Mouse (Mus musculus): ENCODE results near the gene Memo1. TPM values are rescaled to one million over a fixed set of nuclear protein-coding genes. Genes with fewer than 3 reads are reported as not detected.
"Not testable (repeated sequence)": the region's sequence is repeated elsewhere in the genome, so short reads cannot be mapped to it uniquely, and the experiment has no call there.

The Memo1 gene
- total RNA-seq, 2 experiments from 2014 or later, result 71.4 to 76.6 TPM

DNA sequence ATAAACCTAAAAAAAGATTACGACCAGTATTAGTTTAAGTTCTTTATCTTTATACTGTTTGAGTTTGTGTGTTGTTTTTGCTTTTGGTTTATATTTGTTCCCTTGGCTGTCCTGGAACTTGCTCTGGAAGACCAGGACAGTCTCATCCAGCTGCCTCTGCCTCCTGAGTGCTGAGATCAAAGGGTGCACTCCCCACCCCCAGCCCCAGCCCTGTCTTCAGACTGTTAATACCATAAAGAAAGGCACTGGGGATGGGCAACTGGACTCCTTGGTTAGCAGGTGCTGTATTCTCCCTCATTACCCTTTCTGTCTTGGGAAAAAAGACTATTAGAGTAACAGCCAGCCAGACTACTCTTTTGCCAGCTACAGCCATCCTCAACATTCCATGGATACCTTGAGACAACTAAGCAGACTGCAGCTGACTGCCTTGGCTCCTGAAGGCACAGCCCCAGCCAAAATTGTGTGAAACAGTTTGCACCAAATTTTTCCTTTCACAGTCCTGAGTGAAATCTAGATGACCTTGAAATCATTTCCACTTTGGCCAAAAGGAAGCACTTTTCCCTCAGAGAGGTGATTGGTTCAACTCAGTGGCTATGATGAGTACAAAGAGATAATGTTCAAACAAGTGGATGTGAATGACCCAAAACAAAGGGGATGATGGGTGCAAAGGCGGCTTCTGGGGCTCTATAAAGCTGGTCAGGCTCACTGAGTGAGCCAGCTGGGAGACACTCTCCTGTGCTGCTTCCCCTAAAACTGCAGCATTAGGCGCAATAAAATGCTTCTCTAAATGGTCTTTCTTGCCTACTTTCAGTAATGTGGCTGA lies 30.8 kb downstream of the Memo1 start:
- peak; percentile 36 for DNase-seq

DNA sequence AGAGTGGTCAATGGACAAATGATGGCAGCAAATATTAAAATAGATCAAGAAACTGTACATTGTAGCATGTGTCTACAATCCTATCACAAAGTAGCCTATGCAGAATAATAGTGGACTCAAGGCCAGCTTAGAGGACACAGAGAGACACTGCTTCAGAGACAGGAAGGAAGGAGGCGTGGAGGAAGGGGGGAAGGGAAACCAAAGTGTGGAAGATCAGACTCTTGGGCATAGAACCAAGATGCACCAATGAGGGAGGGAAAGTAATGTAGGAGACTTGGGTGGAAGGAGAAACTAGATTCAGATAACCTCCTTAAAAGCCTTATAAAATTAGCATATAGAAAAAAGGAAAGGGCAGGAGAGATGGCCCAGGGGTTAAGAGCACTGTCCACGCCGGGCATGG lies 32.9 kb downstream of the Memo1 start:
- no peak for DNase-seq

DNA sequence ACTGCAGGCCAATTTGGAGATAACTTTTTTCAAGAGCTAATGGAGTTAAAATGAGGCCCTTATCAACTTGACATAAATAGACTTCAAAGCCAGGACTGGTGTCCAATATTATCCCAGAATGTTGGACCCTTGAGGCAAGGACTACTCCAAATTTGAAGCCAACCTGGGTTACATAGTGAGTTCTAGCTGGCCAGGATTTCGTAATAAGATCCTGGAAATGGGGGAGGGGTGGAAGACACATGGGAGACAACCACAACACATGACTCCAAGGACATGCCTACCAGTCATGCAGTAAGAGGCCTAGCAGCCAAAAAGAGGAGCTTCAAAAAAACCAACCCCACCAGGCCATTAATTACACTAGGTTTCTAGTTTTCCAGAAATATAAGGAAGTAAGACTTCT lies 50.0 kb downstream of the Memo1 start:
- DNase-seq, result peak; percentile 8

DNA sequence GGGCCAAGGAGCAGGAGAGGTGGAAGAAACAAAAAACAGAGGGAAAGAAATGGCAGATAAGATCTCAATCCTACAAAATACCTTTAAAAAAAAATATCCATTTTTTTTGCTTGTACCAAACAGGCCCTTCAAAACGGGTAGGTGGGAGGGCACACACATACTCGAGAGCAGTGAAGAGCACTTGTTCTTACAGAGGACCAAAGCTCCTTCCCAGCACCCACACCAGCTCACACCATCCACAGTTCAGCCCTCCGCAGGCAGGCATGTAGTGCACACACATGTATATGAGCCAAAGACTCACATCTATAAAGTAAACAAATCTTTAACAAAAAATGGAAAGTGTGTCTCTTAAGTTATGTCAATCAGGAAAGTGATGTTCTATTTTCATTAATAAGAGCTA lies 52.5 kb downstream of the Memo1 start:
- no peak for DNase-seq

DNA sequence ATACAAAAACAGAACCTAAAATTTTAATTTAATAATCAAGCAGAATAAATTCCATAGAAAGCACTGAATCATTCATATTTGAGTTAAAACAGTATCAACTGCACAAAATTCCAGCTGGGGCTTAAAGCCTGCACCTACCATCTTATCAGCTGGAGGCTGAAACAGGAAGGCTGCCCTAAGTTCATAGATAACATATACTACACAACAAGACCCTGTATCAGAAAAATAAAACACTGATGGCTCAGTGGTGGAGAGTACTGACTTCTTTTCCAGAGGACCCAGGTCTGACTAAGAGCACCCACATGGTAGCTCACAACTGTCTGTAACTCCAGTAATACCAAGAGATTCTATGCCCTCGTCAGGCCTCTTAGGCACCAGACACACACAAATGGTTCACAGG lies 55.0 kb downstream of the Memo1 start:
- no peak for DNase-seq

DNA sequence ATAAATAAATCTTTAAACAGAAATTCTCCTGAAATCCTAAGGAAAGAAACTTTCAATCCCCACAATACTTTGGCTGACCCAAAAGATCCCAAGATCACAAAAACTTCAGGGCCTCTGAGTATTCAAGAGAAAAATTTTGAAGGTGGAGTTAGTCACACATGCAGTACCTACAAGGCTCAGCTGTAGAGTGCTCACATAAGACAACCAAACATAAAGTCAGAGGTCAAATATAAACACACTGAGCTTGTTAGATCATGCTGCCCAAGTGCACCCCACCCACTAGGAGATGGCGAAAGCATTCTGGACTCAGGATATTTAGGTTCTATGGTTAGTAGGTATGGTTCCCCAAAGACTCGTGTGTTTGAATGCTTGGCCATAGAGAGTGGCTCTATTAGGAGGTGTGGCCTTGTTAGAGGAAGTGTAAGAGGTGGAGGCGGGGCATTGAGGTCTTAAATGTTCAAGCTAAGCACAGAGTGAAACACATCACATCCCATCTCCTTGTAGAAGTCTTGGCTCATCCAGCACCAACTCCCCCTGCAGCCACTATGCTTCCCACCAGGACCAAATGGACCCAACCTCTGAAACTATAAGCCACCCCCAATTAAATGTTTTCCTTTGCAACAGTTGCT lies 67.1 kb downstream of the Memo1 start:
- DNase-seq, result no peak

DNA sequence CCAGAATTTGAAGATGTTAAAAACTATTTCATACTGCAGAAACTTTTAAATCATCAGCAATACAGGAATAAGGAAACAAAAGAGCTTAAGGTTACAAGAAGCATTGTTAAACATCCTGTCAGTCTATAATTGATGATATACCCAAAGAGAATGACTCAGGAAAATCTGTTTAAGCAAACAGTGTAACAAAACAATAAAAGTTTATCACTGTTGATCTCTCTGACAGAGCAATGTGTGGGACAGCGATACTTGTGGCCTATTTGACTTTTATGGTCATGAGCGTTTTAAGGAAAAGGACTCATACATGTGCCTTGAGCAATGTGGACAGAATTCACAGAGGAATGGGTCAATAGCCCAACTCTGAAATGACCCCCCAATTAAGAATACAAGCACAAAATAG lies 78.0 kb downstream of the Memo1 start:
- DNase-seq, result no peak

DNA sequence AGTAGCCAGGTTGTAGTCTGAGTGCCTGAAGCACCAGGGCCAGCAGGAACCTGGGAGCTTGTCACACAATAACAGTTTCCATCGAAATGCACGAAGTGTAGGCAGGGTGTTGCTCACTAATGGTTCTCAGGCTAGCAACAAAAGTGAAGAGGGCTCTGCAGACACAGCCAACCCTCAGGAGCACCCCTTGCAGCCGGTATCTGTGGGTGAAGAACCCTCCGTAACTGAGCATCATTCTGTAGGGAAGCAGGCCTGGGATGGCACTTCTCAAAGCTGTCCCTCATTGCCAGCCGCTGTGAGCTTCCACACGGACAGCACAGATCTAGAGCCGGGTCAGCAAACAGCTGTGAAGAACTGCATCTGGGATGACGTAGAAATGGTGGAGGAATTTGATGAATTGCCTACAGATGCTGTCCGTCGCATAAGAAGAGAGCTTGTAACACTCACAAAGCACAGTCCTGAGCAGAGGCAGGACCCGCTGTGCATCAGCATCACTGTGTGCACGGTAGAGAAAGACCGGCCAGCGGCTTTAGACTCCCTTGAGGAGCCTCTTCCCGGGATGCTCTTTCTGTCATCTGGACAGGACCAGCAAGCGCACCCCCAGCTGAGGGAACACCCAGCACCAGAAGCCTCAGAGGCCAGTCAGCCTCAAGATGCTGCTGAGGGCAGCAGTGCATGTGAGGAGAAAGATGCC lies 82.3 kb downstream of the Memo1 start:
- not testable (repeated sequence) for DNase-seq

DNA sequence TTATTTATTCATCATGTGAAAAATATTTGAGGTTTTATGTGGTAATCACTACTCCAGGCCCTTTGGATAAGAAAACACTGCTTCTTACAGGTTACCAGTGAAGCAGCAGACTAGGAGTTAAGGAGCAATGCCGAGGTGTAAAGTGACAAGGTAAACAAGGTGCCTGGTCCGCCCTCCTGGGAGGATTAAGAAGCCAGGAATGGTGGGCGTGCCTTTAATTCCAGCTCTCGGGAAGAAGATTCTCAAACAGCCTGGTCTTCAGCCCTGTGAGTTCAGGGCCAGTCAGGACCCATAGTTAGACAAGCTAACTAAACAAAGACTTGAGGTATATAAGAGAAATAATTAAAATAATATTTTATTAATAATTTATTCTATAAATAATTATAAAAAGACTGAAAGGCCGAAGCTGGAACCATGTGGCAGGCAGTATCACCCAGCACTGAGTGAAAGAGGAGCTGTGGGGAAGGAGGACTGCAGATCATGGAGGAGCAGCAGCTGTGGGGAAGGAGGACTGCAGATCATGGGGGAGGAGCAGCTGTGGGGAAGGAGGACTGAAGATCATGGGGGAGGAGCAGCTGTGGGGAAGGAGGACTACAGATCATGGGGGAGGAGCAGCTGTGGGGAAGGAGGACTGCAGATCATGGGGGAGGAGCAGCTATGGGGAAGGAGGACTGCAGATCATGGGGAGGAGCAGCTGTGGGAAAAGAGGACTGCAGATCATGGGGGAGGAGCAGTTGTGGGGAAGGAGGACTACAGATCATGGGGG lies 86.0 kb downstream of the Memo1 start:
- DNase-seq, result no peak

DNA sequence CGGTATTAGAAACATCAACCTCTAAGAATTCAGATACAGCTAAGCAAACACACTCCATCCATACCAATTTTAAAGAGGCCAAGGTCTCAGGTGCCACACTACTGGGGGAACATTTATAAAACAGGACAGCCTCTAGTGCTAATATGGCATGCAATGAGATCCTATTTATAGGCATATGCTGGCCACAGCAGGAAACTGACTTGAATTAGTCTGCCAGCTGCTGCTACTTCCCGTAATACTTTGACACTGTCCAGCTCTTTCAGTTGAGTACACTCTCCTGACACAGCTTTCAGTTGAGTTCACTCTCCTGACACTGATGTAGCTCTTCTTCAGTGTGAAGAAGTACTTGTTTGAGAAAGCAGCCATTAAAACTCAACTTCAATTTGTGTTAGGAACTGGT lies 99.4 kb downstream of the Memo1 start:
- no peak for DNase-seq

DNA sequence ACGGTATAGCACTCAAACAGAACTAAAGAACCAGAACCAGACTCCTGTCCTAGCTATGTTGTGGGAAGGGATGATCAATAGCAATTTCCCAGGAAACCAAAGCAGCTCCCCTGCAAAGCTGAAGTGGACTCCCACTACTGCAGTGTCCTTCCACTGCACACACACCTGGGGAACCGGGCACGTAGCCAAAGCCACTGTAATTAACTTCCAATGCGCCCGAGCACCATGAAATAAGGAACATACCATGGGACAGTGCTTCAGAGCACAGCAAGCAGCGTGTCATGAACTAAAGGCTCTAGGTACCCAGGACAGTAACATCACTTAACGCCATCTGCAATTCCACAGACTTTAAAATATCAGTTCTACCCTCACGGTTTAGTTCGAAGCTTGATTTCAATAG lies 100.6 kb downstream of the Memo1 start:
- peak; percentile 16 for DNase-seq

DNA sequence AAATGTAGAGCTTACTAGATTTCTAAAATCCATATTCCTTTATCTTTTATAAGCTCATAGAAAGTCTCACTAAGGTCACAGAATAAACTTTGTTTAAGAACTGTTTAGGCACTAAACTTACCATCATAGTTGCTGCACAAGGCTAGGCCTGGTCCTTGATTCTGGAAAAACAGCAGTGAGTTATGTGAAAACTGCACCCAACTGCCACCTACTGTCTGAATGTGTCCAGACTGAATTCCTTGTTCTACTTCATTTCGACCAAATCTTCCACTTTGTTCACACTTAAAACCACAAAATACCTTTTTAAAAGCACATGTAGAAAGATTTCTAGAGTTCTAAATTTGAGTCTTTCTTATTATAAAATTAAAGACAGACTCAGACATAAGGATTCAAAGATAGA lies 101.9 kb downstream of the Memo1 start:
- no peak for DNase-seq

DNA sequence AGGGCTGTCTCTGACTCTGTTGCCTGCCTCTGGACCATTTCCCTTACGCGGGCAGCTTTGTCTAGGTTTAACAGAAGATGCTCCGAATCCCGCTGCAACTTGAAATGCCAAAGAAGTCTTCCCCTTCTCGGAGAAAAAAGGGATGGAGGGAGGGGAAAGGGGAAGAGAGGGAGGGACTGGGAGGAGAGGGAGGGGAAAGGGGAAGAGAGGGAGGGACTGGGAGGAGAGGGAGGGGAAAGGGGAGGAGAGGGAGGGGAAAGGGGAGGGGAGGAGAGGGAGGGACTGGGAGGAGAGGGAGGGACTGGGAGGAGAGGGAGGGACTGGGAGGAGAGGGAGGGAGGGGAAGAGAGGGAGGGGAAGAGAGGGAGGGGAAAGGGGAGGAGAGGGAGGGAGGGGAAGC lies 103.9 kb downstream of the Memo1 start:
- DNase-seq, result no peak

DNA sequence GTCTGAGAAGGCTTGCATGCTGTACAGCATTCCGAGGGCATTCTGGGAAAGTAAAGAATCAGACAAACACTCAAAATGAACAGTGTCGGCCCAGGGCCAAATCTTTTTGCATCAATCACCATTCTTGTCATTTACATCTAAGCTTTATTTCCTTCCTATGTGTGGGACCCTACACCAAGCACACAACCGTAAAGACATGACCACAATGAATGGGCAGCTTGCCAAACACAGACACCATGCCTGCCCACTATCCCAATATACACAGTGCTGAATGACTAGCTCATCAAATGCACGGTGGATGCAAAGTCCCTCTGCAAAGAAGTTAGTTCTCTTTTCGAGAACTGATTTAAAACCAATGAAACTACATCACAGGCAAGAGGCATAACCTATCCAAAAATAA lies 109.1 kb downstream of the Memo1 start:
- no peak for DNase-seq

DNA sequence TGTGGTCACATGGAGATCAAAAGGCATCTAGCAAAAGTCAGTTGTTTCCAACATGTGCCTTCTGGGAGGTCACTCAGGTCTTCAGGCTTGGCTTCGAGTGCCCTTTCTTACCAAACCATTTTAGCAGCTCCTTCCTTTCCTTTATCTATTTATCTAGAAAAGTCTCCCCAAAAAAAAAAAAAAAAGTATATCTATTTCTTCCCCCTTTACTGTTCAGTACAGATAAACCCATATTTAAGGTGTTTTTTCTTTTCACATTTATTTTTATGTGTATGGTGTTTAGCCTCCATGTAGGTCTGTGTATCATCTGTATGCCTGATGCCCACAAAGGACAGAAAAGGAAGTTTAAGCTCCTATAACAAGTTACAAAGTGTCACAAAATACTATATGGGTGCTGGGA lies 110.6 kb downstream of the Memo1 start:
- no peak for DNase-seq

DNA sequence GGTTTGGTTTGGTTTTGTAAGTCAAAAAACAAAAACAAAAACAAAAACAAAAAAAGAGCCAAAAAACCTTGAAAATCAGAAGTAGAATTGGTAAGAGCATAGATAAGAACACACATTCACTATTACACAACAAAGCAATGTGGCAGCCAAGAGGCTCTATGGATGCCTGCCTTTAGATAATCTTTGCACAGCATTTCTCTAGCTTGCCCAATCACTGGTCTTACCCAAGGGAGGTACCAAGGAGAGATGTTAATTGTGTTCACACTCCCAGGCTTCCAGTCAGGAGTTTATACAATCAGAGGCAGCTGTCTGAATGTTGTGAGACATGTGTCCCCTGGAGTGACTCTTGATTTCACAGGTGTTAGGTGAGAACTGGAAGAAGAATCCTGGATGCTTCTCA lies 114.4 kb downstream of the Memo1 start:
- DNase-seq, result no peak

DNA sequence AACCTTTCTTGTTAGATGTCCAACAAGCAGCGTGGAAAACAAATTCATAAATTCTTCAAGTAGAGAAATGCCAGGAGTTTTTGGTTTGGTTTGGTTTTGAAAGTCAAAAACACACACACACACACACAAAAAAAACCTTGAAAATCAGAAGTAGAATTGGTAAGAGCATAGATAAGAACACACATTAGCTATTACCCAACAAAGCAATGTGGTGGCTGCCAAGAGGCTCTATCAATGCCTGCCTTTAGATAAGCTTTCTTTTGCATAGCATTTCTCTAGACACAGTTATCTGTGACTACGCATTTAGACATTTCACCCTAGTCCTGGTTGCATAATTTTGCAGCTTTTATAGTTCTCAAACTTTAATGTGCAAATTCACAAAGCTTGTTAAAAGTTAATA lies 115.7 kb downstream of the Memo1 start:
- DNase-seq, result not testable (repeated sequence)

DNA sequence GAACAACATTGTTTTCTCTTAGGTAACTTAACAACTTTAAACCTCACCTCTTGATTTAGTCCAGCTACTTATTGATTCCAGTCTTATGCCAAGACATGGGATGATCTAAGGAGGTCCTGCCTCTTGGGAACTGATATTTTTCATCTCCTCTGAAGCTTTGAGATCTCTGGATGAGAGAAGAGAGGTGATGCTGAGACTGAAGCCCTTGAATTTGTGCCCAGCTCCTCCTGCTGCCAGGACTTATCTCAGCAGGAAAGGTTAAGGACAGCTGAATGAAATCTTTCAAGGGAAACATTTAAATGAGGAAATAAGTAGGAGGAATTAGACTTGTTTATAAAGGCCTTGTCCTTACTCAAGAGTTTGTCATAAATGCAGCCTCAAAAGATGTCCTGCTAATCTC lies 121.6 kb downstream of the Memo1 start:
- no peak for DNase-seq

DNA sequence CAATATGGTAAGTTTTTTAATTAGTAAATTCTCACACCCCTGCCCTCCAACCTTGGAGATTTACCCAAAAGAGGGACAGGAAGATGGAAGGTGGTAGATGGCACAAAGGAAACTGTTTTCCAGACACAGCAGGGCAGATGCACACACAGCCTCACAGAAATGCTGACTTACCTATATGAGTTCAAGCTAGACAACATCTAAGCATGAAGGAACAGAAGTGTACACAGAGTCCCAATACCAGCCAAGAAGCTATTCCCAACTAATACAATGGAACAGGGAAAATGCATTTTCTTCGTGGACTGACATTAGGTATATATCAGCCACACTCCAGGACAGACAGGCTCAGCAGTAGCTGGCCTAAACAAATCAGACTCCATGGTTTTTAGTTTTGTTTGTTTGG lies 122.5 kb downstream of the Memo1 start:
- no peak for DNase-seq

DNA sequence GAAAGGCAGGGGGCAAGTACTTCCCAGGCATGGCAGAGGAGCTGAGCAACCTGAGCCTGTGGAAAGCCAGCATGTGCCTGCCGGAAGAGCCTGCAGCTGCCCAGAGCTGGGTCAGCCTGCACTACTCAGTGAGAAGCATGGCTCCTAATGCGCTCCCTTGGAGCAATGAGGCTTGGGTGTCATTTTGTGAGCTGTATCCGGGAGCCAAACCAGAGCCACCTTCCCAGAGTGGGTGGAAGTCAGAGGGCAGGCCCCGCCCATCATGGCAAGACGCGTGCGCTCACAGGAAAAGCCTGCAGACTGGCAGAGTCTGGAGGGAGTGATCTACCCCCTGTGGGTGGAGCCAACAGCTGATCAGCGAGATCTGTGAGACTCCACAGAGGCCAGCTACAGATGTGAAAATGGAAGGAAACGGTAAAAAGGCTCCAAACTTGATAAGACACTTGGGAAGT lies 135.9 kb downstream of the Memo1 start:
- DNase-seq, result peak; percentile 34

DNA sequence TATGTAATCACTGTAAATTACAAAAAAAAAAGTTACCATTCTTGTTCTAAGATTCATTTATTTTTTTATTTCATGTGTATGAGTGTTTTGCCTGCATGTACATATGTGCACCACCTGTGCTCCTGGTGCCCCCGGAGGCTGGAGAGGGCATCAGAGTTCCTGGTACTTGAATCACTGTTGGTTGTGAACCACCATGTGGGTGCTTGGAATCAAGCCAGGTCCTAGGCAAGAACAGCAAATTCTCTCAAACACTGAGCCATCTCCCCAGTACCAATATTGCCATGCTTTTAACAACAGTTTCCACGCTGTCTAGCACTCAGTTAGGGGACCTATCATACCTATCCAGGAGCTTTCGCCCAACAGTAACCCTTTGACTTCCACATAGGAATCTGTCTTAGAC lies 137.2 kb downstream of the Memo1 start:
- DNase-seq, result no peak
